Mouse (Mus musculus) heart, adult 10 weeks (tissue): ENCODE data around the gene Lkaaear1. TPM values are rescaled to one million over a fixed set of nuclear protein-coding genes. Genes with fewer than 3 reads are reported as not detected.

ENCODE experiments used
- polyA plus RNA-seq: library from polyadenylated mRNA; stranded (reverse); fragments of 350-450 nt; fragmentation: Illumina TruSeq; extraction: RNeasy Lipid Tissue Mini Kit (QIAGEN cat#74804); gene quantifications from one replicate; pipeline ENCODE4 v1.2.3, GENCODE M21; 2014; ENCODE audit warnings: low read depth, low replicate concordance

Gene Lkaaear1
- not detected for polyA plus RNA-seq

DNA sequence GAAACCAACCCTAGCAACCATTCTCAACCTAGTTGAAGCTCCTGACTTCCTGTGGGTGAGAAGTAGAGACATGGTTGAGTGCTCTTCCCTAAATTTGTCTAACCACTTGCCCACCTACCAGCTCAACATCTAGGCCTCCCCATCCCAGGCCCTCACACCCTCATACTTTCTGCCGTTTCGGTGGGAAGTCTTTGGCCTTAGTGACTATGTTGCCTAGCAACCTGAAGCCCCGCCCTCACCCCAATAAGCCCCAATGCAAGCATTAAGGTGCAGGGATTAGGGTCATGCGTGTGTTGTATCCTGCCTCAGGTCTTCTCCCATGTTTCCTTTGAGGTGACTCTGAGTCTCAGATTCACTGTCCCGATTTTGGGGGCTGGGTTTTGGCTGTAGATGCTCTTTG is at the start of gene Lkaaear1:
TSS of gene Lkaaear1 (minus strand) at position 202 of the 400 bp plus-strand sequence.

DNA sequence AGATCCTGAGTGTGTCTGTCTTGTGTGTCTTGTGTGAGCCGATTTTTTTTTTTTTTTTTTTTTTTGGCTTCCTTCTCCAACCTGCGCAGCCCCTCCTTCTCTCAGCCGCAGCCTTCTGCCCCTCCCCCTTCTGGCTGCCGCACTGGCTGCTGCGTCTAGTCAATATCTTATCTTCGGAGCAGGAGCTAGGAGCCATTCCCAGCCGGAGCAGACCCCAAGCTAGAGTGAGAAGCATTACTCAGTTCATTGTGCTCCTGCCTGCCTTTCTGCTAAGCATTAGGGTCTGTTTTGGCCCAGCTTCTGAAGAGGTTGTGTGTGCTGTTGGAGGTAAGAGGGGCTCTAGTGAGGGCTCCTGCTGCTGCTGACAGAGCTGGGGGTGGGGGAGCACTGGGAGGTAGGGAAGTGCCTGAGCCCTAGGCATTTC is 16.7 kb upstream of the Lkaaear1 start, which contains the start of gene Oprl1:
TSS of gene Oprl1 (plus strand) at position 114 of the 424 bp plus-strand sequence.

DNA sequence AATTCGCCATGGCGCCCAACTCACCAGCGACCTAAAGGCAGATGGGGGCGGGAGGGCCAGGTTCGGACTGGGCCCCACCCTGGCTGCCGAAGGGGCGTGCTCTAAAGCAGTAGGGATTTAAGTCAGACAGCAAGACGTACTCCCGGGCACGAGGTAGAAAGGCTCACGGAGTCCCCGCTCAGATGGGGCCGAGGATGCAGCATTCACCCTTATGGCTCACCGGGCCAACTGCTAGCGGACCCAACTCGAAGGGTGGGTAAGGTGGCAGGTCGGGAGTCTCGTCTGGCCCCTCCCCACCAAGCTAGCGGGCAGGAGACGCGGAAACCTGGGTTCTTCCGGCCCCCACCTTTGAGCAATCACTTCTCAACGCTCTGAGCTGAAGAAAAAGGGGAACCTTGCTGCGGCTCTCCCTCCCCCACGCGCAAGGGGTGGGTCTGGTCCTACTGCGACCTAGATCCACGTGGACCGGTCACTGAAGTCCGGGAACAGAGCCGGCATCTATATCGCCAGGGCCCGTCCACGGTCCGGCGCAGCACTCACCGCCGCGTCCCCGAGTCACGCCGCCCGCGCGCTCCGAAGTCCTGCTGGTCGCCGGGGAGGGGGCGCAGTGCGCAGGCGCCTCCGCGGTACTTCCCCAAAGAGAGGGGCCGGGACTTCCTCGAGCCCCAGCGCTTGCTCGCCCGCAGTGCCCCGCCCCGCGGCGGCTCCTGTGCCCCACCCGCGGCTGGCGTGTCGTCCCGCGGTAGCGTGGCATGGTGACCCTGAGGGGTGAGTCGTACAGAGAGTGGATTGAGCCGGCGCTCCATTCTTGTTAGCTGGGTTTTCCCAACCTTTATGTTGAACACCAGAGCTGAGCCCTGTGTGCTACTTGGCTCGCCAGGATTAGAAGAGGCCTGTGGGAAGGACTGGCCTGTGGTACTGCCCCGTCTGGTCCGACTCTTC is 4.6 kb downstream of the Lkaaear1 start, which contains the start of gene Rgs19:
TSS of gene Rgs19 (minus strand) at position 639 of the 942 bp plus-strand sequence.

DNA sequence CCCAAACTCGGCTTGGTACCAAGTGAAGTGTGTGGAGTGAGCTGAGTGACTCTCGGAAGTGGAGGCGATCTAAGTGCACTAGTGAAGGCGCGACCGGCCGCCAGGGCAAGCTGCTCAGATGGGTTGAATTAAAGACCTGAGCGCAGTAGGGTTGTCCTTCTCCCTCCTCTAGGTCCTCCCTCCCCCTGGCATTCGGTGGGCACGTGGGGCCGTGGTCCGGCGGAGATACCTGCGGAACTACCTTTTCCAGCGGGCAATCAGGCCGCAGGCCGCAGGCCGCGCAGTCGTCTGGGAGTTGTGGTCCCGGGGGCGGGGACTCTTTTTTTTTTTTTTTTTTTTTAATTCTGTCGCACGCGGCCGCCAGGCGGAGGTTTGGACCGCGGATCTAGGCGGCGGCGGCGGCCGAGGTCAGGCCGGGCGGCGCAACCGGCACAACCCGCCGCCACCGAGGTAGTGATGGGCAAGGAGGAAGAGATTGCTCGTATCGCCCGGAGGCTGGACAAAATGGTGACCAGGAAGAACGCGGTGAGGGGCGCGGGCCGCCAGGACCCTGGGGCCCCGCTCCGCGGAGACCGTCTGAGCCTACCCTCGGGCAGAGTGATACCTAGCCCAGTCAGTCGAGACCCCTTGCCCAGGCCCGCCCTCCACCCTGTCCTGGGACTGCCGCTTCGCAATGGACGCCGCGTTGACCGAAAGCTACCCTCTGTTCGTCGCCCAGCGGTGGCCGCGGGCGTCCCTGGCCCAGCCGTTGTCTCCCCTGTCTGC is 18.1 kb downstream of the Lkaaear1 start, which contains the start of gene Tcea2:
TSS of gene Tcea2 (plus strand) at position 360 of the 765 bp plus-strand sequence.

DNA sequence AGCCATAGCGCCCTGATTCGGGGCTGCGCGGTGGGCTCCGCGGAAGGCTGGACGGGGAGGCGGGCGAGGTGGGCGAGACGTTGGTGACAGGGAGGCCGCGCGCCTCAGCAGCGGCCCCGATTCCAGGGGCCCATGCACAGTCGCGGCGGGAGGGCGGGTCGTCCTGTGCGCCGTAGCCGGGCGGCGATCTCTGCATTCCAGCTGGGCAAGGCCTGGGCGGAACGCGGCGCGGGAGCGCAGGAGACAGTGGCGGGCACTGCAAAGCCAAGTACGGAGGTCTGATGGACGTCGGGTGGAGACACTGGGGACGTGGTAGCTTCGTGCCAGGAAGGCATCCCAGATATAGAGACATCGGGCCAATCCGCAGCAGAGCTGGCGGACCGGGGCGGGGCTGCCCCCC is 26.9 kb downstream of the Lkaaear1 start, which contains the start of gene Sox18:
TSS of gene Sox18 (minus strand) at position 315 of the 400 bp plus-strand sequence.

DNA sequence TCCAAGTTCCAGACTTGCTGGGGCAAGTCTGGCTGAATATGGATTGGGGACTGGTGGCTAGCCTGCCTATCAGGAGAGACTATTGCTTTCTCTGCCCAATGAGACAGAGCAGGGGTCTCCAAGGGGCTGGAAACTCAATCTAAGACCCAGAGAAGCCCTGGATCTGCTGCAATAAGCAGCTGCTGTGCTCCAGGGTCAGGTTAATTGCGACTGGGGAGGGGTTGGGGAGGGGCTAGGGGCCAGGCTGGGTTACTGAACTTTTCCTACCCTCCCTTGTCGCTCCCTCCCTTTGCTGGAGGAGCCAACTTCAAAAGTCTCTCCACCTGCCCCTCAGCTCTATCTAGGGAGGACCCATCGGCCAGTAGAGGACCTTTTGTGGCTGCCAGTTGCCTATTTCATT is 41.5 kb downstream of the Lkaaear1 start, which contains the start of gene Gm29797:
TSS of gene Gm29797 (plus strand) at position 301 of the 400 bp plus-strand sequence.

Other genes starting within 250 kb of the Lkaaear1 start
- 9.7 TPM for gene Zbtb46, start 239.0 kb downstream of the Lkaaear1 start, polyA plus RNA-seq
- gene Abhd16b, start 205.2 kb downstream of the Lkaaear1 start, polyA plus RNA-seq = not detected
- 96.1 TPM for gene Tpd52l2, start 201.3 kb downstream of the Lkaaear1 start, polyA plus RNA-seq
- gene Dnajc5, start 178.0 kb downstream of the Lkaaear1 start, polyA plus RNA-seq = 41.6 TPM
- gene Uckl1, start 113.5 kb downstream of the Lkaaear1 start, polyA plus RNA-seq = 56.3 TPM
- gene Prpf6, start 106.6 kb downstream of the Lkaaear1 start, polyA plus RNA-seq = 35.9 TPM
- gene Zfp512b, start 105.6 kb downstream of the Lkaaear1 start, polyA plus RNA-seq = 17.6 TPM
- 3.9 TPM for gene Samd10, start 99.2 kb downstream of the Lkaaear1 start, polyA plus RNA-seq
- not detected for gene Gm29797, start 41.4 kb downstream of the Lkaaear1 start, polyA plus RNA-seq
- 45.6 TPM for gene Sox18, start 26.8 kb downstream of the Lkaaear1 start, polyA plus RNA-seq
- 10.2 TPM for gene Tcea2, start 18.1 kb downstream of the Lkaaear1 start, polyA plus RNA-seq
- 11.6 TPM for gene Rgs19, start 4.5 kb downstream of the Lkaaear1 start, polyA plus RNA-seq
- not detected for gene Oprl1, start 16.6 kb upstream of the Lkaaear1 start, polyA plus RNA-seq
- not detected for gene Myt1, start 64.9 kb upstream of the Lkaaear1 start, polyA plus RNA-seq
- gene Pcmtd2, start 139.4 kb upstream of the Lkaaear1 start, polyA plus RNA-seq = 50.8 TPM
- gene Polr3k, start 165.9 kb upstream of the Lkaaear1 start, polyA plus RNA-seq = 10.7 TPM